Mouse (Mus musculus) liver, embryonic 14.5 days (tissue): Measurements from ENCODE around the gene Ddx27. TPM values are rescaled to one million over a fixed set of nuclear protein-coding genes. Genes with fewer than 3 reads are reported as not detected.
A peak's percentile ranks its signal among the peaks of the same experiment; 100 is the strongest.

Experiments
- ATAC-seq: fragments of 200-750 bp; cut with Nextera tagmentation; 2 replicates; pipeline ENCODE4 v1.8.0; 2017; ENCODE audit warnings: moderate number of reproducible peaks, mild to moderate bottlenecking, moderate library complexity; ENCODE audit not compliant: insufficient read depth
- DNase-seq, 3 experiments: peaks; one replicate each; pipeline ENCODE4 v3.0.0-alpha.2; 2012 to 2013; ENCODE audit warnings: low read depth in 3 of 3, low spot score in 3 of 3
- H3K27ac ChIP-seq: fragments of 300-500 bp; sonication (generic); 2 replicates; pipeline ENCODE4 v1.5.1; 2014; ENCODE audit warnings: moderate library complexity, mild to moderate bottlenecking, control low read depth, inconsistent platforms
- H3K27me3 ChIP-seq: fragments of 300-500 bp; sonication (generic); 2 replicates; pipeline ENCODE4 v1.6.1; 2014; ENCODE audit warnings: mild to moderate bottlenecking, low read length, moderate library complexity; ENCODE audit not compliant: control insufficient read depth, insufficient read depth
- H3K36me3 ChIP-seq: fragments of 300-500 bp; sonication (generic); replicated peaks from 2 replicates; pipeline ENCODE4 v1.6.1; 2014; ENCODE audit warnings: low read depth; ENCODE audit not compliant: control insufficient read depth, insufficient read depth
- H3K4me1 ChIP-seq, 2 experiments: fragments of 200-500 bp in 1 of 2; fragments of 300-500 bp in 1 of 2; sonication (generic) in 1 of 2; replicated peaks; 2 replicates each; pipeline ENCODE4 v1.6.1; 2012 to 2014; ENCODE audit warnings: antibody characterized with exemption in 1 of 2, inconsistent platforms in 1 of 2, low read length in 1 of 2; ENCODE audit not compliant: control insufficient read depth in 2 of 2, insufficient read depth in 2 of 2
- H3K4me2 ChIP-seq: fragments of 300-500 bp; sonication (generic); 2 replicates; pipeline ENCODE4 v1.6.1; 2014; ENCODE audit warnings: low read depth, mild to moderate bottlenecking, control low read depth, moderate library complexity
- H3K4me3 ChIP-seq, 2 experiments: fragments of 200-500 bp in 1 of 2; fragments of 300-500 bp in 1 of 2; sonication (generic) in 1 of 2; 2 replicates each; pipeline ENCODE4 v1.5.1; 2012 to 2014; ENCODE audit warnings: low read depth in 2 of 2, low read length in 2 of 2, mild to moderate bottlenecking in 2 of 2, control low read depth in 1 of 2, inconsistent platforms in 1 of 2, moderate library complexity in 1 of 2; ENCODE audit not compliant: insufficient read depth in 1 of 2
- H3K9ac ChIP-seq: fragments of 300-500 bp; sonication (generic); replicated peaks from 2 replicates; pipeline ENCODE4 v1.6.1; 2014; ENCODE audit warnings: mild to moderate bottlenecking, control low read depth, moderate library complexity
- H3K9me3 ChIP-seq: fragments of 300-500 bp; sonication (generic); 2 replicates; pipeline ENCODE4 v1.6.1; 2016; ENCODE audit warnings: low read length, mixed read lengths; ENCODE audit not compliant: control insufficient read depth
- CTCF ChIP-seq: IDR thresholded peaks from 2 replicates; pipeline ENCODE4 v1.5.1; 2016; ENCODE audit warnings: antibody characterized with exemption, low read depth, control low read depth
- EP300 ChIP-seq: IDR thresholded peaks from 2 replicates; pipeline ENCODE4 v1.6.1; 2016; ENCODE audit warnings: antibody characterized with exemption, low read depth
- WGBS: fragments of 180-500 bp; shearing (Covaris S2); extraction: QIAGEN DNeasy Blood & Tissue Kit; methylation state at CpG from one replicate; pipeline ENCODE4 v1.1.7; 2014; ENCODE audit not compliant: insufficient replicate concordance; 5-methylcytosine and 5-hydroxymethylcytosine counted together
- polyA plus RNA-seq, 2 experiments: library from polyadenylated mRNA; depleted of rRNA in 1 of 2; stranded (reverse) in 1 of 2; unstranded in 1 of 2; fragments of >200 nt; fragmentation: Nextera tagmentation in 1 of 2; extraction: Ambion mirVana in 1 of 2; gene quantifications; 2 replicates each; pipeline versions ENCODE4 v1.2.1 to v1.2.3; 2012 to 2014

The Ddx27 gene
- polyA plus RNA-seq (2012; rRNA removed) (26.4 and 39.5 TPM in 2 replicates), polyA plus RNA-seq (2014; fragmentation: Nextera tagmentation; extraction: Ambion mirVana) (26.5 and 30.2 TPM in 2 replicates)

DNA sequence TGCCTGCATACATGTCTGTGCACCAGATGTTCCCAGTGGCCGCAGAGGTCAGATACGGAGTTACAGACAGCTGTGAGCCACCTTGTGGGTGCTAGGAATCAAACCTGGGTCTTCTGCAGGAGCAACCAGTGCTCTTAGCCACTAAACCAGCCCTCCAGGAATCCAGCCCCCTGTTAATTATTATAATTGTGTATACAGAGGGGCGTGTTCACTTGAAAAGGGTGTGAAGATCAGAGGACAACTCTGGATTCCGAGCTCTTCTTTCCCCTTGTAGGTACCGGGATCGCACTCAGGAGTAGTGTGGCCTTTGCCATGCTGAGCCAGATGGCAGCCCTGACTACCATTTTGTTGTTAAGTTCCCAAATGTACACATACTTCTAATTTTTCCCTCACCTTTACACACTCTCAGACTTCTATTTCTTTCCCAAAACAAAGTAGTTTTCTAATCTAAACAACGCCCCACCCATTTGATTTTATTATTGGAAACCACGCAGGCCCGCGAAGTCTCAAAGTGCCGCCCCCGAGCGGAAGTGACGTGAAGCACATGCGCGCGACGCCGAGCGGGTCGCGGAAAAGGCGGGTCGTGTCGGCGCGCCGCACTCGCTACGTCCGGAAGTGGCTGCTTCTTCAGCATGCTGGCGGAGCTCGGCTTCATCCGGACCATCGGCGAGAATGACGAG lies at the start of gene Ddx27:
Gene Ddx27, plus strand, starts transcription at position 492 of the 680 bp plus-strand sequence.
- DNase-seq = peak; percentile 82 to 87 (median 83)
- ATAC-seq = peak; percentile 88
- Histone ChIP-seq H3K9me3 (no peaks in the 10 kb centered on the region), H3K4me2 (peak within 1 kb of the TSS; percentile 94), H3K27me3 (no peaks in the 10 kb centered on the region), H3K4me1 (peaks cover 11 to 20% of the 10 kb centered on the region in 2 experiments; a peak in 3 of 4 replicates), H3K36me3 (peaks cover 13% of the 10 kb centered on the region), H3K9ac (peak within 1 kb of the TSS; percentile 80), H3K4me3 (peak within 1 kb of the TSS; percentile 84 to 92), H3K27ac (peak within 1 kb of the TSS; percentile 81)
- 2% methylated on average over 37 of the region's 37 CpGs for WGBS
- peak; percentile 21; the same call in 1 of the 2 replicates for TF ChIP-seq CTCF
- no peak; the same call in 1 of the 2 replicates for TF ChIP-seq EP300

GRCm38 (mm10) chr2:166973153-166973552 lies 41.8 kb upstream of the Ddx27 start:
- no peak for TF ChIP-seq EP300
- no peak for TF ChIP-seq CTCF
- Histone ChIP-seq H3K27ac (no peak overlapping the region), H3K4me2 (no peak overlapping the region), H3K4me3 (no peak overlapping the region), H3K27me3 (no peaks in the 10 kb centered on the region), H3K4me1 (peaks cover 14 to 27% of the 10 kb centered on the region in 2 experiments), H3K36me3 (no peaks in the 10 kb centered on the region), H3K9me3 (no peaks in the 10 kb centered on the region), H3K9ac (no peak overlapping the region)
- no peak for DNase-seq
- no peak for ATAC-seq
- WGBS = 50% methylated on average over 1 of the region's 1 CpGs

DNA sequence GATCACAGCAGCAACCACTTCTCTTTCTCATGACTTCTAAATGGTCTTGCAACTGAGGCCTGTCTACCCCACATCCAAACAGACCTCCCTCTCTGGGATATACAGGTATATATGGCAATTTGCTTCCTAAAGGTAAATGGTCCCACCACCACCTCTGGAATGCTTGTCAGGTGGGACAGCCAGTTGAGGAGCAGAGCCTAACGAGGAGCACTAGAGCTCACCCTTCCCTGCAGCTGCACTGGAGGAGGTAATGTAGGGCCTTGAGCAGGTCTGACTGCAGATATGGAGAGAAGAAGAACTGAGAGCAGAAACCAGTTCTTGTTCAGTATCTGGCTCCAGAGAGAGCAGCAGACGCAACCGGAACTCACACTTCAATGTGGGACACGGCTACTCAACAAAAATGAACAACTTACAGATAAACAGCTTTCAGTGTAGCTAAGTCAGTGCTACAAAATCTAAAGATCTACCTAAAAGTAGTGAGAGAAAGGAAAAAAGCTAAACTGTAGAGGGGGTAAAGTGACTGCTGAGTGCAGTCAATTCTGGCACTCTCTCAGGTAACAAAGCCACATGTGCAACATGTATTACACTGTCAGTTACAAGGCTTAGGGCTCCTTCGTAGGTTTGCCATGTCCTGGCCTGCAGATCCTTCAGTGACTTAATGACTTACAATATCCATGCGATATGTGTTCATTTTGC lies 40.7 kb upstream of the Ddx27 start:
- DNase-seq (no peak), ATAC-seq (no peak)
- TF ChIP-seq EP300 (no peak), CTCF (no peak)
- Histone ChIP-seq H3K27me3 (no peaks in the 10 kb centered on the region), H3K4me2 (no peak overlapping the region), H3K9me3 (no peaks in the 10 kb centered on the region), H3K4me3 (no peak overlapping the region), H3K36me3 (no peaks in the 10 kb centered on the region), H3K4me1 (peaks cover 14 to 27% of the 10 kb centered on the region in 2 experiments), H3K27ac (no peak overlapping the region; the same call in 1 of the 2 replicates), H3K9ac (no peak overlapping the region)
- 47% methylated on average over 6 of the region's 6 CpGs for WGBS

DNA sequence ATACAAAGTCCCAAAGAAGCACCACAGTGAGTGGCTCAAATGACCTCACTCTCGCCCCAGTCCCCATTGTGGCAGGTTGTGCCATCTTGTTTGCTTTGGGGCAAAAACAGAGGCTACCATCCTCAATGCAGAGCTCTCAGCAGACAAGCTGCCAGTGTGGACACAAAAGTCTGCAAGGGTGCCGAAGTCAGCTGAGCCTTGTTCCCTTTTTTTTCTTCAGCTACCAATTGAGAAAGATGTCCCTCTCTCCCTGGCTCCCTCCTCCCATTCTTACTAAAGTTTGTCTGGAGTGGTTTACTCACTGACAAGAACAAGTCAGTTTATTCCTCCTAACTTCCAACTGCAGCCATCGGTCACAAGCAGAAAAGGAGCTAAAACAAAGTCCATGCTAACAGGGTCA lies 38.6 kb upstream of the Ddx27 start:
- Histone ChIP-seq H3K9me3 (no peaks in the 10 kb centered on the region), H3K36me3 (no peaks in the 10 kb centered on the region), H3K27ac (peak overlapping the region; percentile 27; the same call in 1 of the 2 replicates), H3K9ac (no peak overlapping the region), H3K27me3 (no peaks in the 10 kb centered on the region), H3K4me3 (no peak overlapping the region), H3K4me2 (peak overlapping the region; percentile 20; the same call in 1 of the 2 replicates), H3K4me1 (peaks cover 14 to 26% of the 10 kb centered on the region in 2 experiments)
- DNase-seq (no peak), ATAC-seq (no peak)
- TF ChIP-seq EP300 (no peak), CTCF (no peak)
- 32% methylated on average over 3 of the region's 3 CpGs for WGBS

- Histone ChIP-seq H3K9ac (0 out of 2 replicates have a peak overlapping the region, but pooled peaks have one; percentile 5), H3K9me3 (no peaks in the 10 kb centered on the region), H3K27me3 (no peaks in the 10 kb centered on the region), H3K4me1 (peaks cover 14 to 24% of the 10 kb centered on the region in 2 experiments), H3K36me3 (no peaks in the 10 kb centered on the region), H3K27ac (peak overlapping the region; percentile 27), H3K4me3 (no peak overlapping the region), H3K4me2 (no peak overlapping the region)
- DNase-seq (no peak), ATAC-seq (peak; percentile 26; the same call in 1 of the 2 replicates)
- TF ChIP-seq EP300 (no peak), CTCF (no peak)
- WGBS = 17% methylated on average over 3 of the region's 3 CpGs
These were observed 37.5 kb upstream of the Ddx27 start for GRCm38 (mm10) chr2:166977490-166977889.
